Comparison of ENCODE assay signal across 8 mouse cellular contexts in the genomic region with DNA sequence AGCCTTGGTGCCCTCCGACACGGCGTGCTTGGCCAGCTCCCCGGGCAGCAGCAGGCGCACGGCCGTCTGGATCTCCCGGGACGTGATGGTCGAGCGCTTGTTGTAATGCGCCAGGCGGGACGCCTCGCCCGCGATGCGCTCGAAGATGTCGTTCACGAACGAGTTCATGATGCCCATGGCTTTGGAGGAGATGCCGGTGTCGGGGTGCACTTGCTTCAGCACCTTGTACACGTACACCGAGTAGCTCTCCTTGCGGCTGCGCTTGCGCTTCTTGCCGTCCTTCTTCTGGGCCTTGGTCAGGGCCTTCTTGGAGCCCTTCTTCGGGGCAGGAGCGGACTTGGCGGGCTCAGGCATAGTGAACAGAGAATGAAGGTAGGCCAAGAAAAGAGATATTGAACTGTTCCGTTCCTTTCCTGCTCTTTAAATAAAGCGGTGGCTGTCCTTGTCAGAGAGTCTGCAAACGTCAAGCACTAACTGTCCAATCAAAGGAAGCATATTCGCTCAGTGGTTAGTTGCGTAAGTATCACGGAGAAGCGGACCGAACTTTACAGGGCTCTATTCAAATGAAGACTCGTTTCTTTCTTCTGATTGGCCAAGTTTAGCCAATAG. TPM values are rescaled to one million over a fixed set of nuclear protein-coding genes. Genes with fewer than 3 reads are reported as not detected.
A peak's percentile ranks its signal among the peaks of the same experiment; 100 is the strongest.
DNase-seq lines count a peak whose midpoint lies in the region; ATAC-seq lines count a peak whose summit lies in the region.
"Not testable (repeated sequence)": the region's sequence is repeated elsewhere in the genome, so short reads cannot be mapped to it uniquely, and the experiment has no call there.

A gene (minus strand): TSS at position 394 of the 609 bp plus-strand sequence.

- not testable (repeated sequence) for H3K9me3 ChIP-seq in hindbrain, embryonic 15.5 days

- not testable (repeated sequence) for H3K27me3 ChIP-seq in hindbrain, embryonic 15.5 days

- peak within 1 kb of the TSS; percentile 87 for H3K4me2 ChIP-seq in hindbrain, embryonic 15.5 days

- H3K27ac ChIP-seq in hindbrain, embryonic 15.5 days (replicated peaks): peak within 1 kb of the TSS; percentile 90

- H3K4me3 ChIP-seq in hindbrain, embryonic 15.5 days: peak within 1 kb of the TSS; percentile 55

- peak; percentile 84 for ATAC-seq in common myeloid progenitor, adult 5-6 weeks (replicated peaks; ENCODE audit: low read depth, poor library complexity, severe bottlenecking)
- ATAC-seq in hindbrain, embryonic 15.5 days (ENCODE audit: low FRiP score, low read depth): peak; percentile 92

- H3K36me3 ChIP-seq in hindbrain, embryonic 15.5 days: not testable (repeated sequence)

- peak within 1 kb of the TSS; percentile 43 for H3K9ac ChIP-seq in hindbrain, embryonic 15.5 days

- not testable (repeated sequence) for H3K4me1 ChIP-seq in hindbrain, embryonic 15.5 days (replicated peaks)

- under 1% methylated on average over 41 of the region's 42 CpGs for WGBS in hindbrain, embryonic 15.5 days

- peak; percentile 92 for DNase-seq in ZHBTc4 (ENCODE audit: low read depth, low spot score)
- DNase-seq in gastrocnemius, adult 18-20 months (ENCODE audit: low spot score): peak; percentile 75
- DNase-seq in left cerebral cortex, adult 11 months (ENCODE audit: low spot score): peak; percentile 85
- peak; percentile 93 for DNase-seq in lung, postnatal 36 days
- peak; percentile 93 for DNase-seq in retina, postnatal 1 day
- DNase-seq in thymus, postnatal 4 days: peak; percentile 69

RNA-seq across cellular contexts. Expression of the gene that starts here (rescaled TPM):
- total RNA-seq in common myeloid progenitor, adult 5-6 weeks (2017): 91.4 and 108 TPM in 2 replicates
- 1 to 10 TPM; 1.0 to 1.1 TPM for total RNA-seq in gastrocnemius, adult 18-20 months (2021)
- polyA plus RNA-seq in hindbrain, embryonic 15.5 days (2015; fragmentation: Nextera tagmentation; extraction: Ambion mirVana): 0.17 and 0.19 TPM in 2 replicates

Comparison
In these comparisons a context has a peak if more than half of its experiments do, and no peak if none do; other contexts are left out.
1. Peak in every context shown above with its lines: DNase-seq, ATAC-seq, H3K4me3 ChIP-seq and H3K27ac ChIP-seq.
2. RNA of the gene that starts here (total RNA-seq): 91.4 to 108 TPM in common myeloid progenitor, adult 5-6 weeks; 1.0 to 1.1 TPM in gastrocnemius, adult 18-20 months; every median in the first group is over 10 times any median in the second.
3. Peak in ATAC-seq, H3K4me3 ChIP-seq, H3K27ac ChIP-seq, H3K9ac ChIP-seq and H3K4me2 ChIP-seq in hindbrain, embryonic 15.5 days; RNA of the gene not detected or under 1 TPM.